In the genomic region with DNA sequence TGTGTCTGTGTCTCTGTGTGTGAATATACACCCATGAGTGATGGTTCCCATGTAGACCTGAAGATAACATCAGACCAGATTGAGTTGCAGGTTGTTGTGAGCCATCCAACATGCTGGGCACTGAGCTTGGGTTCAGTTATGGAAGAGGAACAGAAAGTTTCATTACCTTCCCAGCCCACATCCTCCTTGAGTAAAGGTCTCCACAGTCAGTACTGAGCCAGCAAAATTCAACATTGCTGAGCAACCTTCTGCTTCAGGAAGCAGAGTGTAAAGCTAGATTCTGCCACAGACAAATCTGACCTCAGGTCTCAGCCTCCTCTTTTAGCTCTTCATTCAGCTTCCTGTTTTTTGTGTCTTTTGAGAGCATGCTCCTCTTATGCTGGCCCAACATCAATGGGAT, we compare ENCODE assay signal across 25 mouse cellular contexts.
A peak's percentile ranks its signal among the peaks of the same experiment; 100 is the strongest.
DNase-seq lines count a peak whose midpoint lies in the region; ATAC-seq and TF ChIP-seq lines count a peak whose summit lies in the region.
"Had no signal": no experiment of that assay in that cellular context is flagged by ENCODE, and none has a peak within 500 bp of the region (broad histone marks: within the 10 kb centered on the region; RNA-seq: fewer than 3 reads in every experiment).

No protein-coding gene starts in this region.

- dilution Hi-C loops in CH12.LX (cut with MboI; ENCODE audit: extremely low pct_ligation_motif_present, extremely low pct_unique_long_range_greater_than_20kb, low sequenced_read_pairs) = no loop called here

- no peak overlapping the region for H3K27ac ChIP-seq in CH12.LX (ENCODE audit: insufficient read depth, low read depth)
- H3K27ac ChIP-seq in liver, postnatal 0 days (ENCODE audit: low read depth) = no peak overlapping the region
- H3K27ac ChIP-seq: embryonic facial prominence, embryonic 13.5 days; forebrain, embryonic 10.5 days; forebrain, embryonic 12.5 days had no signal

- no peaks in the 10 kb centered on the region for H3K27me3 ChIP-seq in CH12.LX (replicated peaks)
- H3K27me3 ChIP-seq in liver, postnatal 0 days (ENCODE audit: insufficient read depth, low read length) = no peaks in the 10 kb centered on the region
- H3K27me3 ChIP-seq: embryonic facial prominence, embryonic 13.5 days; embryonic facial prominence, embryonic 15.5 days; forebrain, embryonic 12.5 days had no signal

- no peaks in the 10 kb centered on the region for H3K79me2 ChIP-seq in CH12.LX (replicated peaks; ENCODE audit: control insufficient read depth, extremely low read depth, insufficient read depth, poor library complexity, severe bottlenecking)

- H3K36me3 ChIP-seq in CH12.LX (replicated peaks in 1 of 2; ENCODE audit: control insufficient read depth in 1 of 2, insufficient read depth in 1 of 2, low read length in 1 of 2) = no peaks in the 10 kb centered on the region
- no peaks in the 10 kb centered on the region for H3K36me3 ChIP-seq in liver, postnatal 0 days (replicated peaks; ENCODE audit: insufficient read depth, low read length)
- H3K36me3 ChIP-seq: embryonic facial prominence, embryonic 13.5 days; embryonic facial prominence, embryonic 15.5 days; forebrain, embryonic 10.5 days; forebrain, embryonic 12.5 days had no signal

- no peak for TF ChIP-seq RAD21 in CH12.LX (IDR thresholded peaks at IDR 0.05; ENCODE audit: low read depth, low read length)

- TF ChIP-seq POLR2A in CH12.LX (IDR thresholded peaks at IDR 0.05; ENCODE audit: low read depth, low read length) = no peak
- no peak for TF ChIP-seq POLR2A in lung, adult 2 months (IDR thresholded peaks at IDR 0.05; ENCODE audit: borderline replicate concordance, extremely low read depth, low read depth, low read length)

- peak; percentile 78 for ATAC-seq in granulocyte monocyte progenitor cell, adult 5-6 weeks (replicated peaks; ENCODE audit: poor library complexity, severe bottlenecking)
- peak; percentile 66 for ATAC-seq in megakaryocyte, adult 5-6 weeks (ENCODE audit: poor library complexity, severe bottlenecking)
- ATAC-seq in liver, postnatal 0 days = no peak
- ATAC-seq: CD4-positive, CD25-positive, alpha-beta regulatory T cell, adult 4 months; forebrain, embryonic 14.5 days; forebrain, embryonic 16.5 days had no signal

- DNase-seq in A20 (ENCODE audit: low read depth, low spot score) (peak; percentile 50), CH12.LX (ENCODE audit: extremely low read depth) (peak; percentile 62)
- no peak for DNase-seq in liver, postnatal 0 days
- DNase-seq in ovary, postnatal 14 days (ENCODE audit: low spot score) = no peak
- no peak for DNase-seq in lung, adult 2 months
- DNase-seq in cerebellum, adult 11 months = no peak
- DNase-seq: adrenal gland, adult 2 months; adrenal gland, postnatal 10 days; adrenal gland, postnatal 25 days; B cell, adult 2 months; cerebellum, adult 2 months; cerebellum, adult 9-10 months; cerebellum, postnatal 10 days; cerebellum, postnatal 25 days; embryo, embryonic 11 days had no signal

- TF ChIP-seq EP300 in CH12.LX (IDR thresholded peaks at IDR 0.05; ENCODE audit: low read length) = peak; percentile 59
- no peak for TF ChIP-seq EP300 in liver, postnatal 0 days (IDR thresholded peaks at IDR 0.05; ENCODE audit: low read depth)

- in situ Hi-C loops in CH12.LX (cut with MboI; ENCODE audit: low pct_ligation_motif_present, low pct_unique_long_range_greater_than_20kb, low sequenced_read_pairs) = no loop called here

- no peak for TF ChIP-seq CTCF in CH12.LX (conservative IDR thresholded peaks at IDR 0.05 in 1 of 2, IDR thresholded peaks at IDR 0.05 in 1 of 2; ENCODE audit: low read depth in 2 of 2, low read length in 2 of 2)
- no peak for TF ChIP-seq CTCF in liver, postnatal 0 days (IDR thresholded peaks at IDR 0.05; ENCODE audit: low read depth)
- TF ChIP-seq CTCF in lung, adult 2 months (IDR thresholded peaks at IDR 0.05; ENCODE audit: insufficient read depth, low read length) = no peak

- peaks cover 13 to 32% of the 10 kb centered on the region in 2 experiments; a peak in 3 of 4 replicates for H3K4me1 ChIP-seq in CH12.LX (ENCODE audit: control insufficient read depth in 1 of 2, insufficient read depth in 2 of 2)
- no peaks in the 10 kb centered on the region for H3K4me1 ChIP-seq in liver, postnatal 0 days (ENCODE audit: insufficient read depth)
- H3K4me1 ChIP-seq in lung, adult 2 months (ENCODE audit: control insufficient read depth, insufficient read depth, low read length) = peaks cover 6% of the 10 kb centered on the region
- H3K4me1 ChIP-seq: forebrain, embryonic 10.5 days; forebrain, embryonic 12.5 days had no signal

- H3K9me3 ChIP-seq in CH12.LX (replicated peaks; ENCODE audit: low read length) = no peaks in the 10 kb centered on the region
- no peaks in the 10 kb centered on the region; the same call in 1 of the 2 replicates for H3K9me3 ChIP-seq in liver, postnatal 0 days (ENCODE audit: low read length)
- H3K9me3 ChIP-seq: embryonic facial prominence, embryonic 13.5 days; embryonic facial prominence, embryonic 15.5 days; forebrain, embryonic 10.5 days; forebrain, embryonic 12.5 days had no signal

- no peak overlapping the region for H3K9ac ChIP-seq in CH12.LX (ENCODE audit: insufficient read depth, low read depth)
- H3K9ac ChIP-seq in liver, postnatal 0 days (replicated peaks) = no peak overlapping the region
- H3K9ac ChIP-seq: embryonic facial prominence, embryonic 13.5 days; embryonic facial prominence, embryonic 15.5 days; forebrain, embryonic 12.5 days had no signal

- no peak overlapping the region for H3K4me3 ChIP-seq in CH12.LX (replicated peaks in 1 of 3; ENCODE audit: low read depth in 2 of 3, low read length in 2 of 3, poor library complexity in 1 of 3)
- H3K4me3 ChIP-seq in liver, postnatal 0 days (ENCODE audit: low read depth, low read length) = no peak overlapping the region
- no peak overlapping the region for H3K4me3 ChIP-seq in lung, adult 2 months (replicated peaks; ENCODE audit: extremely low read depth, low read depth, low read length)
- H3K4me3 ChIP-seq: embryonic facial prominence, embryonic 13.5 days; embryonic facial prominence, embryonic 15.5 days; erythroblast, embryonic 14.5 days; forebrain, embryonic 10.5 days; forebrain, embryonic 12.5 days had no signal

- no peak overlapping the region for H3K4me2 ChIP-seq in CH12.LX (ENCODE audit: insufficient read depth, low read depth, poor library complexity, severe bottlenecking)
- H3K4me2 ChIP-seq in liver, postnatal 0 days (ENCODE audit: low read depth, low read length) = no peak overlapping the region
- H3K4me2 ChIP-seq: embryonic facial prominence, embryonic 13.5 days; embryonic facial prominence, embryonic 15.5 days; forebrain, embryonic 12.5 days had no signal

TF ChIP-seq in CH12.LX, 34 proteins besides CTCF, POLR2A, EP300 and RAD21:
- TF ChIP-seq IRF4 (IDR thresholded peaks at IDR 0.05; ENCODE audit: low read depth, low read length) (peak; percentile 46), MEF2A (IDR thresholded peaks at IDR 0.05; ENCODE audit: borderline replicate concordance, low read depth, low read length) (no peak), ZC3H11A (IDR thresholded peaks at IDR 0.05; ENCODE audit: low read depth, low read length) (no peak), ETS1 (conservative IDR thresholded peaks at IDR 0.05; ENCODE audit: low read depth, low read length) (0 out of 2 replicates have a peak, but pooled peaks have one; percentile 7), MAFK (IDR thresholded peaks at IDR 0.05; ENCODE audit: insufficient replicate concordance, low read length) (peak; percentile 75), RCOR1 (conservative IDR thresholded peaks at IDR 0.05; ENCODE audit: low read depth, low read length) (no peak), JUN (IDR thresholded peaks at IDR 0.05; ENCODE audit: insufficient read depth, low read depth, low read length) (no peak)

Comparison
In these comparisons a context has a peak if more than half of its experiments do, and no peak if none do; other contexts are left out.
1. DNase-seq: peak in A20 (single experiment) and CH12.LX (single experiment); none in liver, postnatal 0 days (single experiment), ovary, postnatal 14 days (single experiment), lung, adult 2 months (single experiment) and cerebellum, adult 11 months (single experiment).